Mouse (Mus musculus) layer of hippocampus, adult 9-11 months (tissue): ENCODE data around the gene Ctsl.

Experiments
- DNase-seq: peaks from one replicate; pipeline ENCODE4 v3.0.0; 2022

Ctsl gene

GRCm38 (mm10) chr13:64369805-64370172, 901 bp downstream of the Ctsl start:
- DNase-seq = no peak

GRCm38 (mm10) chr13:64368596-64368995, 2.1 kb downstream of the Ctsl start:
- no peak for DNase-seq

GRCm38 (mm10) chr13:64367615-64368014, 3.1 kb downstream of the Ctsl start:
- DNase-seq = no peak

- no peak for DNase-seq
These were observed 5.4 kb downstream of the Ctsl start for GRCm38 (mm10) chr13:64365326-64365725.

GRCm38 (mm10) chr13:64364258-64364657, 6.4 kb downstream of the Ctsl start:
- no peak for DNase-seq

- no peak for DNase-seq
These were observed 8.6 kb downstream of the Ctsl start for GRCm38 (mm10) chr13:64362139-64362538.

GRCm38 (mm10) chr13:64361020-64361419, 9.7 kb downstream of the Ctsl start:
- DNase-seq = no peak

GRCm38 (mm10) chr13:64359702-64360101, 11.0 kb downstream of the Ctsl start:
- DNase-seq = no peak

GRCm38 (mm10) chr13:64358476-64358875, 12.2 kb downstream of the Ctsl start:
- DNase-seq = no peak

- DNase-seq = no peak
These were observed 13.3 kb downstream of the Ctsl start for GRCm38 (mm10) chr13:64357389-64357788.

- no peak for DNase-seq
These were observed 21.2 kb downstream of the Ctsl start for GRCm38 (mm10) chr13:64349474-64349873.

GRCm38 (mm10) chr13:64344082-64344501, 26.6 kb downstream of the Ctsl start:
- peak; percentile 14 for DNase-seq

- peak; percentile 21 for DNase-seq
These were observed 27.1 kb downstream of the Ctsl start for GRCm38 (mm10) chr13:64343598-64343997.

- DNase-seq = no peak
These were observed 35.1 kb downstream of the Ctsl start for GRCm38 (mm10) chr13:64335546-64336132.

- no peak for DNase-seq
These were observed 37.6 kb downstream of the Ctsl start for GRCm38 (mm10) chr13:64333102-64333501.

- no peak for DNase-seq
These were observed 38.4 kb downstream of the Ctsl start for GRCm38 (mm10) chr13:64332321-64332720.

- no peak for DNase-seq
These were observed 48.0 kb downstream of the Ctsl start for GRCm38 (mm10) chr13:64322561-64323281.

- no peak for DNase-seq
These were observed 50.4 kb downstream of the Ctsl start for GRCm38 (mm10) chr13:64320334-64320733.

- DNase-seq = no peak
These were observed 50.9 kb downstream of the Ctsl start for GRCm38 (mm10) chr13:64319782-64320181.

GRCm38 (mm10) chr13:64318355-64318754, 52.3 kb downstream of the Ctsl start:
- DNase-seq = no peak

- DNase-seq = no peak
These were observed 55.1 kb downstream of the Ctsl start for GRCm38 (mm10) chr13:64315483-64316050.

GRCm38 (mm10) chr13:64314041-64314440, 56.6 kb downstream of the Ctsl start:
- no peak for DNase-seq

GRCm38 (mm10) chr13:64312916-64313289, 57.8 kb downstream of the Ctsl start:
- DNase-seq = no peak
